Mouse (Mus musculus): ENCODE data around the gene Lrrk2. TPM values are rescaled to one million over a fixed set of nuclear protein-coding genes. Genes with fewer than 3 reads are reported as not detected.

Gene Lrrk2
- polyA plus RNA-seq, 1 experiment from 2014 or later, result 3.6 TPM

- H3K4me2 ChIP-seq, result no peak overlapping the region
- WGBS, result 55% methylated on average over 1 of the region's 1 CpGs
- no peak for ATAC-seq (ENCODE audit: low FRiP score)
Measured at GRCm38 (mm10) chr15:91700841-91701240, 27.9 kb downstream of the Lrrk2 start.

GRCm38 (mm10) chr15:91702991-91703715 lies 30.2 kb downstream of the Lrrk2 start:
- Histone ChIP-seq H3K4me1 (peaks cover 3% of the 10 kb centered on the region; the same call in 1 of the 2 replicates), H3K27ac (no peak overlapping the region), H3K9ac (no peak overlapping the region), H3K4me3 (replicated peaks) (no peak overlapping the region), H3K27me3 (no peaks in the 10 kb centered on the region), H3K9me3 (no peaks in the 10 kb centered on the region), H3K36me3 (replicated peaks) (no peaks in the 10 kb centered on the region), H3K4me2 (no peak overlapping the region)
- WGBS, result 51% methylated on average over 8 of the region's 8 CpGs
- no peak for ATAC-seq (ENCODE audit: low FRiP score)

More at GRCm38 (mm10) chr15:91700841-91701240, 27.9 kb downstream of the Lrrk2 start:
- no peak overlapping the region for H3K4me3 ChIP-seq (replicated peaks)
- no peak overlapping the region for H3K9ac ChIP-seq
- H3K9me3 ChIP-seq, result no peaks in the 10 kb centered on the region
- H3K27me3 ChIP-seq, result no peaks in the 10 kb centered on the region
- H3K4me1 ChIP-seq, result peaks cover 3% of the 10 kb centered on the region; the same call in 1 of the 2 replicates
- no peak overlapping the region for H3K27ac ChIP-seq
- H3K36me3 ChIP-seq (replicated peaks), result no peaks in the 10 kb centered on the region

GRCm38 (mm10) chr15:91704091-91704490 lies 31.1 kb downstream of the Lrrk2 start:
- Histone ChIP-seq H3K4me3 (replicated peaks) (no peak overlapping the region), H3K27ac (no peak overlapping the region), H3K4me1 (peaks cover 3% of the 10 kb centered on the region), H3K4me2 (no peak overlapping the region), H3K9ac (no peak overlapping the region), H3K27me3 (no peaks in the 10 kb centered on the region), H3K9me3 (no peaks in the 10 kb centered on the region), H3K36me3 (replicated peaks) (no peaks in the 10 kb centered on the region)
- no peak for ATAC-seq (ENCODE audit: low FRiP score)
- WGBS, result 77% methylated on average over 7 of the region's 7 CpGs

- no peaks in the 10 kb centered on the region for H3K36me3 ChIP-seq (replicated peaks)
- H3K27me3 ChIP-seq, result no peaks in the 10 kb centered on the region
- H3K4me2 ChIP-seq, result peak overlapping the region; percentile 52
- H3K9ac ChIP-seq, result no peak overlapping the region
- 0 out of 2 replicates have a peak, but pooled peaks have one; percentile 27 for ATAC-seq (ENCODE audit: low FRiP score)
- H3K9me3 ChIP-seq, result no peaks in the 10 kb centered on the region
- 22% methylated on average over 29 of the region's 29 CpGs for WGBS
- no peak overlapping the region for H3K27ac ChIP-seq
- H3K4me1 ChIP-seq, result peaks cover 4% of the 10 kb centered on the region
- H3K4me3 ChIP-seq (replicated peaks), result peak overlapping the region; percentile 30
Measured at GRCm38 (mm10) chr15:91709207-91710130, 36.5 kb downstream of the Lrrk2 start.

GRCm38 (mm10) chr15:91735216-91735922 lies 62.4 kb downstream of the Lrrk2 start:
- H3K27ac ChIP-seq, result no peak overlapping the region
- no peaks in the 10 kb centered on the region for H3K4me1 ChIP-seq
- H3K9me3 ChIP-seq, result no peaks in the 10 kb centered on the region
- no peak overlapping the region for H3K4me2 ChIP-seq
- no peaks in the 10 kb centered on the region for H3K36me3 ChIP-seq (replicated peaks)
- no peak overlapping the region for H3K9ac ChIP-seq
- no peaks in the 10 kb centered on the region for H3K27me3 ChIP-seq
- no peak for ATAC-seq (ENCODE audit: low FRiP score)
- no peak overlapping the region for H3K4me3 ChIP-seq (replicated peaks)
- 82% methylated on average over 14 of the region's 14 CpGs for WGBS

- Histone ChIP-seq H3K36me3 (replicated peaks) (no peaks in the 10 kb centered on the region), H3K27ac (no peak overlapping the region), H3K4me3 (replicated peaks) (no peak overlapping the region), H3K4me2 (no peak overlapping the region), H3K9ac (no peak overlapping the region), H3K4me1 (no peaks in the 10 kb centered on the region), H3K27me3 (no peaks in the 10 kb centered on the region), H3K9me3 (no peaks in the 10 kb centered on the region)
- WGBS, result 51% methylated on average over 15 of the region's 15 CpGs
- no peak for ATAC-seq (ENCODE audit: low FRiP score)
Measured at GRCm38 (mm10) chr15:91736791-91737533, 64.0 kb downstream of the Lrrk2 start.

- H3K9me3 ChIP-seq, result no peaks in the 10 kb centered on the region
- no peak overlapping the region for H3K4me3 ChIP-seq (replicated peaks)
- H3K27me3 ChIP-seq, result no peaks in the 10 kb centered on the region
- ATAC-seq (ENCODE audit: low FRiP score), result no peak
- H3K9ac ChIP-seq, result no peak overlapping the region
- no peak overlapping the region for H3K27ac ChIP-seq
- WGBS, result 78% methylated on average over 9 of the region's 9 CpGs
- H3K36me3 ChIP-seq (replicated peaks), result no peaks in the 10 kb centered on the region
- no peaks in the 10 kb centered on the region for H3K4me1 ChIP-seq
- H3K4me2 ChIP-seq, result no peak overlapping the region
Measured at GRCm38 (mm10) chr15:91738808-91739207, 65.8 kb downstream of the Lrrk2 start.

GRCm38 (mm10) chr15:91745501-91745900 lies 72.5 kb downstream of the Lrrk2 start:
- 91% methylated on average over 4 of the region's 4 CpGs for WGBS
- H3K9ac ChIP-seq, result no peak overlapping the region
- no peaks in the 10 kb centered on the region for H3K9me3 ChIP-seq
- H3K27me3 ChIP-seq, result no peaks in the 10 kb centered on the region
- ATAC-seq (ENCODE audit: low FRiP score), result no peak
- no peaks in the 10 kb centered on the region for H3K4me1 ChIP-seq
- H3K27ac ChIP-seq, result no peak overlapping the region
- no peak overlapping the region for H3K4me3 ChIP-seq (replicated peaks)
- H3K4me2 ChIP-seq, result no peak overlapping the region
- H3K36me3 ChIP-seq (replicated peaks), result no peaks in the 10 kb centered on the region

- WGBS, result 67% methylated on average over 12 of the region's 12 CpGs
Measured at GRCm38 (mm10) chr15:91752111-91752510, 79.1 kb downstream of the Lrrk2 start.

GRCm38 (mm10) chr15:91753378-91754080 lies 80.6 kb downstream of the Lrrk2 start:
- H3K4me1 ChIP-seq, result 0 out of 2 replicates have a peak, but pooled peaks cover 4% of the 10 kb centered on the region
- ATAC-seq (ENCODE audit: low FRiP score), result no peak
- 79% methylated on average over 14 of the region's 14 CpGs for WGBS

More at GRCm38 (mm10) chr15:91752111-91752510, 79.1 kb downstream of the Lrrk2 start:
- H3K36me3 ChIP-seq (replicated peaks), result no peaks in the 10 kb centered on the region
- no peak overlapping the region for H3K4me2 ChIP-seq
- no peak overlapping the region for H3K27ac ChIP-seq
- no peaks in the 10 kb centered on the region for H3K27me3 ChIP-seq
- no peak overlapping the region for H3K9ac ChIP-seq
- no peak for ATAC-seq (ENCODE audit: low FRiP score)
- no peaks in the 10 kb centered on the region for H3K9me3 ChIP-seq
- H3K4me3 ChIP-seq (replicated peaks), result no peak overlapping the region
- 0 out of 2 replicates have a peak, but pooled peaks cover 4% of the 10 kb centered on the region for H3K4me1 ChIP-seq

GRCm38 (mm10) chr15:91754546-91754945 lies 81.6 kb downstream of the Lrrk2 start:
- Histone ChIP-seq H3K27me3 (no peaks in the 10 kb centered on the region), H3K4me2 (no peak overlapping the region), H3K9me3 (no peaks in the 10 kb centered on the region), H3K36me3 (replicated peaks) (no peaks in the 10 kb centered on the region), H3K4me3 (replicated peaks) (no peak overlapping the region), H3K4me1 (0 out of 2 replicates have a peak, but pooled peaks cover 4% of the 10 kb centered on the region), H3K9ac (no peak overlapping the region), H3K27ac (no peak overlapping the region)
- 29% methylated on average over 3 of the region's 3 CpGs for WGBS
- ATAC-seq (ENCODE audit: low FRiP score), result no peak

More at GRCm38 (mm10) chr15:91753378-91754080, 80.6 kb downstream of the Lrrk2 start:
- Histone ChIP-seq H3K4me2 (no peak overlapping the region), H3K27ac (no peak overlapping the region), H3K27me3 (no peaks in the 10 kb centered on the region), H3K9me3 (no peaks in the 10 kb centered on the region), H3K36me3 (replicated peaks) (no peaks in the 10 kb centered on the region), H3K9ac (no peak overlapping the region), H3K4me3 (replicated peaks) (no peak overlapping the region)
